Mouse (Mus musculus): ENCODE results near the gene Hipk2.

Hipk2 gene

DNA sequence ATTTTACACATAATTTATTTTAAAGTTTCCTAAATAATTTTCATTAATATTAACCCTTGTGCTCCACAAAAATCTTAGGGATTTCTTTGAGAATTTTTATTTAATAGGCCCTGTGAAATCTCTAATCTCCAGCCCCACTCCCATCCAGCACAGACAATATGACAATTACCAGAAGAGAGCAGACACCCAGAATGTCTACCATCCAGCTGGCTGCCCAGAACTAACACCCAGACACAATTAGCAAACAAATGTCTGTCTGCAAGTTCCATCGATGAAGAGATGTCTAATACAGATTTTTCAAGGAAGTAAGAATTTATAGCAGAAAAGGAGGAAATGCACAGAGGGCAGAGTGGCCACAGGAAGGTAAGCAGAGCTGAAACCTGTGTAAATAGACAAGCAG lies 74.7 kb downstream of the Hipk2 start:
- no peak for ATAC-seq (ENCODE audit: insufficient number of reproducible peaks, low FRiP score, low TSS enrichment)

DNA sequence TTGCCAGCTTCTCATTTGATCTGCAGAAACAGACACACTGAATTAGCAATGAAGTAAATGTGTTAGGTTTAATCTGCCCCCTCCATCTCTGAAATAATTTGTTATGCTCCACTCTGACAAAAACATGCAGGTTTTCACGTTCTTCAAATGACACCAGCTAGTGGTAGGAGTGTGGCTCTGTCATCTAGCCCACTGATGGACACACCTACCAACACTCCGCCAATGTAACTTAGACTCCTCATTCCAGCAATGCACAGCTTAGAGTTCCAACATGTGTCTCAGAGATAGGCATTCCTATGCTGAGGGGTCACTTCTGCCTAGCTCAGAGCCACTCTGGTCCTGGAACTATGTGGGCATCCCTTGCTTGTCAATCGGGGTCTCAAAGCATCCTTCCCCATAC lies 78.4 kb downstream of the Hipk2 start:
- ATAC-seq (ENCODE audit: insufficient number of reproducible peaks, low FRiP score, low TSS enrichment), result no peak

DNA sequence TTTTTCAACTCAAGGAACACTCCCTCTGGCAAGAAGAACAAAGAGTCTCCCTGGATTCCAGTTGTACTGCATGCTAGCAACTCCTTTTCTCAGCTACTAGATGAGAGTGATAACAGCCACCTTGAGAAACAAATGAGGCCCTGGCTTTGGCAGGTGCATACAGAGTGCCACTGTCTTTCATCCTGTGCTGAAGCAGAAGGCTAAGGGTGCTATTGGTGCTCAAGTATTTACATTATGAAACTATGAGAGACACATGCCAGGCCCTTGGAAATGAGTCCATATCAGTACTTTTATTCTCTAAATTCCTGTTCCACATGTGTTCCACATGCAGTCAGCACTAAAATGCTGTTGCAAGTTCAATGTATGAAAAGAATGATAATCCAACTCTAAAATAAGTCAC lies 79.0 kb downstream of the Hipk2 start:
- no peak for ATAC-seq (ENCODE audit: insufficient number of reproducible peaks, low FRiP score, low TSS enrichment)

- ATAC-seq (ENCODE audit: insufficient number of reproducible peaks, low FRiP score, low TSS enrichment), result no peak
Observed at GRCm38 (mm10) chr6:38796388-38796787, 79.6 kb downstream of the Hipk2 start.

- ATAC-seq (ENCODE audit: insufficient number of reproducible peaks, low FRiP score, low TSS enrichment), result no peak
Observed at GRCm38 (mm10) chr6:38795096-38795816, 80.7 kb downstream of the Hipk2 start.

GRCm38 (mm10) chr6:38792966-38793365 lies 83.0 kb downstream of the Hipk2 start:
- ATAC-seq (ENCODE audit: insufficient number of reproducible peaks, low FRiP score, low TSS enrichment), result no peak

GRCm38 (mm10) chr6:38789221-38789810 lies 86.6 kb downstream of the Hipk2 start:
- no peak for ATAC-seq (ENCODE audit: insufficient number of reproducible peaks, low FRiP score, low TSS enrichment)

GRCm38 (mm10) chr6:38787811-38788509 lies 88.0 kb downstream of the Hipk2 start:
- ATAC-seq (ENCODE audit: insufficient number of reproducible peaks, low FRiP score, low TSS enrichment), result no peak

- no peak for ATAC-seq (ENCODE audit: insufficient number of reproducible peaks, low FRiP score, low TSS enrichment)
Observed at GRCm38 (mm10) chr6:38787134-38787533, 88.8 kb downstream of the Hipk2 start.

DNA sequence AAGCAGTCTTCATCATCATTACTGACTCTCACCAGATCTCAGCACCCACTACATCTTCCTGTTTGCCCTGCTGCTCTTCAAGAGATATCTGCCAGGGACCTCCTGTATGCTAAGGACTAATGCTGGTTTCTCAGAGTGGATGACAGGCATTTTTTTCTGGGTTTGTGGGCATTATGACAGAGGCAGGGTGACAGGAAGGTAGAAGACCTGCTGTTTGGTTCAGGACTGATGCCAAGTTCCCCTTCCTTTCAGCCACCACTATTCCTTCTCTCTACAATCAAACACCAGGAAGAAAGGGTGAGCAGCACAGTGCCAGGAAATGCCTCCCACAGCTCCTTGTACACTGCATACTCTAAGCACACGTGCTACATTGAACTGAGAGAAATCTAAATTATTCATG lies 90.2 kb downstream of the Hipk2 start:
- peak; percentile 60 for ATAC-seq (ENCODE audit: insufficient number of reproducible peaks, low FRiP score, low TSS enrichment)

- no peak for ATAC-seq (ENCODE audit: insufficient number of reproducible peaks, low FRiP score, low TSS enrichment)
Observed at GRCm38 (mm10) chr6:38779411-38779810, 96.6 kb downstream of the Hipk2 start.

GRCm38 (mm10) chr6:38778887-38779286 lies 97.1 kb downstream of the Hipk2 start:
- no peak for ATAC-seq (ENCODE audit: insufficient number of reproducible peaks, low FRiP score, low TSS enrichment)

DNA sequence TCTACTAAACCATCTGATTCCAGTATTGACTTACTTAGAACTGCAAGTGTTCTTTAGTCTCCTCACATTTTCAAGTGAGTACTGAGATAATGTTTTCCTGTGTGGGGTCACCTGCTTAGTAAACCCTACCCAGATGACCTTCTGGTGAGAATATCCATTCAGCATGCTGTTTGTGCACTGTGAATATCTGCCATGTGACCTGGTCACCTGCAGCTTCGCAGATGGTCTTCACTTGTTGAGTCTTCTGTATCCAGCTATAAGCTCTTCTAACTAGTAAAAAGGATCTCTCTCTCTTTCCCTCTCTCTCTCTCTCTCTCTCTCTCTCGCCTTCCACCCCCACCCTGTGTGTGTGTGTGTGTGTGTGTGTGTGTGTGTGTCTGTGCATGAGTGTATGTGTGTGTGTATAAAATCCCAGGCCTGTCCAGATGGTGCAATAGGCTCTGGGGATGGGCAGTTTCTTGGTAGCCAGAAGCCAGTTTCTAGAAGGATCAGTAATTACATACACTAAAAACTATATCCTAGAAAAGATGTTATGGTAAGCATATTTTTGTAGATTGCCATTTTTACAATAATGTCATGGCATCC lies 99.9 kb downstream of the Hipk2 start:
- ATAC-seq (ENCODE audit: insufficient number of reproducible peaks, low FRiP score, low TSS enrichment), result peak; percentile 76

DNA sequence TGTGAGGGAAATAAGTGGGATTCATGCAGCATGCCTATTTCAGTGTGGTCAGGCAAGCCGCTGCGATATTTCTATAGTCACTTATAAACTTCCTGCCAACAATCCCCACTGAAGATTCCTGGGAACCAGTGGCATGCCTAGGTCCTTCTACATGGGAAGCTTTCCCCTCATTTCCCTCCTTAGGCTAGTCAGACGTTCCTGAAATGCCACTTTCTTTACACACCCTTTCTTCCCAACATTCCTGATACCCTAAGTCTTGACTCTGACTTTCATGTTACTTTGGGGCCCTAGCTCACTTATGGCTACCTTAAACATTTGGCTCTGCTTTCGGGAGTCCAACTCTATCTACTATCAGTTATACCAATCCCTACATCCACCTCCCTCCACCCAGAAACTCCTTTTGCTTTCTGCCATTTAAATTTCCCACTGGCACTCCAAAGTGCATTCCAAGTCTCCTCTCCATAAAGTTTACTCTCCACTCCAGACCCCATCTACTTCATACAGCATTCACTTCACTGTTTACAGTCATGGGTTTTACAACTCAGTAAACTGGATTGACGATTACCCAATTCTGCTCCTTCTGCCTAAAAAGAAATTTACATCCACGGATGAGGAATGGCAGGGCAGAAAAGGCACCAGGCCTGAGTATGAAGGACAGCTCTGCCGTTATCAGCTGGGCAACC lies 103.0 kb downstream of the Hipk2 start:
- ATAC-seq (ENCODE audit: insufficient number of reproducible peaks, low FRiP score, low TSS enrichment), result no peak

GRCm38 (mm10) chr6:38771061-38771667 lies 104.8 kb downstream of the Hipk2 start:
- no peak for ATAC-seq (ENCODE audit: insufficient number of reproducible peaks, low FRiP score, low TSS enrichment)

DNA sequence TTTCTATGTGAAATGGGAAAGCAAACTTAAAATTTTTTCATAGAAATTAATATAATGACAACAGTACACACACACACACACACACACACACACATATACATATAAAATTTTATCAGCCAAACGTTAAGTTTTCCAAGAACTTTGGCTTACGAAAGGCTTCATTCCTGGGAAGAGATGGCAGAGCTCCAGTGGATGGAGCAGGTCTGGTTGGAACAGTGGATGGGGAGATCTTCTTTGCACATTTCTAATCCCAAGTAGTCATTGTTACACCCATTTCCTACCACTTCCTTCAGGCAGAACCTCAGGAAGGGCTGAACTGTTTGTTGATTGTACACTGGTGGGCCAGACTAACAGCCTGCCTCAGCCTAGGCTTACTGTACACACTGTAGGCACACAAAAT lies 106.3 kb downstream of the Hipk2 start:
- no peak for ATAC-seq (ENCODE audit: insufficient number of reproducible peaks, low FRiP score, low TSS enrichment)

GRCm38 (mm10) chr6:38762588-38763265 lies 113.2 kb downstream of the Hipk2 start:
- no peak for ATAC-seq (ENCODE audit: insufficient number of reproducible peaks, low FRiP score, low TSS enrichment)

- no peak for ATAC-seq (ENCODE audit: insufficient number of reproducible peaks, low FRiP score, low TSS enrichment)
Observed at GRCm38 (mm10) chr6:38762006-38762405, 114.0 kb downstream of the Hipk2 start.

- no peak for ATAC-seq (ENCODE audit: insufficient number of reproducible peaks, low FRiP score, low TSS enrichment)
Observed at GRCm38 (mm10) chr6:38760911-38761706, 114.9 kb downstream of the Hipk2 start.
